Mouse (Mus musculus) ovary, adult 18-20 months (tissue): ENCODE data around the gene Fam83e.
A peak's percentile ranks its signal among the peaks of the same experiment; 100 is the strongest.

ENCODE experiments used
- DNase-seq: peaks from one replicate; pipeline ENCODE4 v3.0.0; 2022; ENCODE audit warnings: low spot score, mixed read lengths

Fam83e gene

DNA sequence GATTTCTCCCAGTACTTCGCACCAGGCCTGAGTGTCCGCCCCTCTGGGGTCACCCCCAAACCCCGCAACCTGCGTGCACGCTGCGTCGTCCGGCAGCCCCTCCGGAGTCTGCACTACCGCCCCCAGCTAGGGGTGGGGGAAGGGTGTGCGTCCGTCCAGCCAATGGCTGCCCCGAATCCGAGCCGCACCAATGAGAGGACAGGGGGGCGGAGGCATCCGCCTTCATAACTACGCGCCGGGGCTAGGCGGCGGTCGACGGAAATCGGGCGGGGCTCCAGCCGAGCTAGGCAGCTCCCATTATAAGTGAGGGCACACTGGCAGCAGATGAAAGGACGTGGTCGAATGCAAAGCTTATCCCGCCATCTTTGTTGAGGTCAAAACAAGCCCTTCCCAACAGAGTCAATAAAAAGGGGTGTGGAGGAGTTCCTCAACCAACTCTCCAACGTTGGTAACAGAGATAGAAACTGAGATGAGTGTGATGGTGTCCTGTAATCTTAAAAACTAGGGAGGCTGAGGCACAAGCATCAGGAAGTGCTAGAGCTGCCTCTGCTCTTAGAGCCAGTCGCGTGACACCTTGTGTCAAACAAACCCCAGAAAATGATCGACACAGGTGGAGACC, 5.8 kb upstream of the Fam83e start, which contains the start of gene Rpl18:
Rpl18 (plus strand) TSS at position 368 of the 619 bp plus-strand sequence.
- peak; percentile 98 for DNase-seq

- no peak for DNase-seq
Measured at GRCm38 (mm10) chr7:45715741-45716459, 5.1 kb upstream of the Fam83e start.

GRCm38 (mm10) chr7:45716460-45716857, 4.6 kb upstream of the Fam83e start:
- DNase-seq, result no peak

DNA sequence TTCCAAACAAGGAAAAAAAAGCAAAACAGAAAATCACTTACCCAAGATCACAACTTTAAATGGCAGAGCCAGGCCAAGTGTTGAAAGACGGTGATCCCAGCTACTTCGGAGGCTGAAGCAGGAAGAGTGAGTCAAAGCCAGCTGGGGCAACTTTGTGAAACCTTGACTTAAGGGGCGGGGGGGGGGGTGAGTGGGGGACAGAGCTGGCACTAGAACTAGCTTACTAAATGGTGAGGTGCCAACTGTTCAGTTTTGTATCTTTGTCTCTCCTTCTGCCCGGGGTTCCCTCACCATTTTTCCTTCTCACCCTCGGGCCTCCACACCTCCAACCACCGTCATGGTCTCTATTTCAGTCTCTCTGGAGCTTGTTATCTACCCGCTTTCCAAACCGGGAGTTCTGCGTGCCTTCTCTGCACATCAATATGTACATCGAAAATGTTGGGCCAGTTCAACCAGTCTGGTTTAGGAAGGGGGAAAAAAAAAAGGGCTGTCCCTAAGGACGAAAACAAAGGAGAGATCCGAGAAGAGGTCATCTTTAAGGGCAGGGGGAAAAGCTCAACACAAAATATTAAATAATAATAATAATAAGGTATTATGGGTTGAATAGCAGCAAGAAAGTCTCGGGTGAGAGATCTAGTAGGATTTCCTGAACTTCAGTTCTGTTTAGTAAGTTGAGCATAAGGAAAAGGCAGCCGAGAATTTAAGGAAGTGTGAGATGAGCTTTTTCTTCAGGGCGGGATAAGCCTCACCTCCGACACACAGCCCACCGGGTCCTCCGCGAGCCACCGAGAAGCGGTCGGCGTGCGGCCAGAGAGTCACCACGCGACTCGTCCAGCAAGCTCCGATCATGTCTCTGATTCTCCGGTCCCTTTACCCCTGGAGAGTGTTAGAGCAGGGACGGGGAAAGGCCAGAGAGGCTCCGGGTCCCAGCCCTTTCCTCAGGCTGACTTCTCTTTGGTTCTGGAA, 3.8 kb upstream of the Fam83e start:
- DNase-seq, result no peak

DNA sequence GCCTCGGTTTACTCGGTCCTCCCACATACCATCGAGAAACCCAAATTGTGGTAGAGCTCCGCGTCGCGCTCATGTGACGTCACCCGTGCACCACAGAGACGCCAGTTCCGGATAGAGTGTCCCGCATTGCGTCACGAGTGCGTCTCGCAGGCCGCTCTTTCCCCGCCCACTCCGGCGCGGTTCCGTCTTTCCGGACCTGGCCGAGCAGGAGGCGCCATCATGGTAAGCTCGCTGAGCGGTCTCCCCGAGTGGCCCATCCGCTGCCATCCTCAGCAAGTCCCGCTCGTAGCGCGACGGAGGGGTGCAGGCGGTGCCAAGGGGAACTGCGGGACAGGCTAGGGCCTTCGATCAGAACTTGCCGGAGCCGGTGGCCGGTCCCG, 3.1 kb upstream of the Fam83e start, which contains the start of gene Sphk2:
Sphk2 (minus strand) TSS at position 85 of the 380 bp plus-strand sequence.
- DNase-seq, result peak; percentile 97

- DNase-seq, result no peak
Measured at GRCm38 (mm10) chr7:45718331-45718730, 2.7 kb upstream of the Fam83e start.

- no peak for DNase-seq
Measured at GRCm38 (mm10) chr7:45719180-45719579, 1.8 kb upstream of the Fam83e start.

GRCm38 (mm10) chr7:45719738-45720412, 1.1 kb upstream of the Fam83e start:
- no peak for DNase-seq

DNA sequence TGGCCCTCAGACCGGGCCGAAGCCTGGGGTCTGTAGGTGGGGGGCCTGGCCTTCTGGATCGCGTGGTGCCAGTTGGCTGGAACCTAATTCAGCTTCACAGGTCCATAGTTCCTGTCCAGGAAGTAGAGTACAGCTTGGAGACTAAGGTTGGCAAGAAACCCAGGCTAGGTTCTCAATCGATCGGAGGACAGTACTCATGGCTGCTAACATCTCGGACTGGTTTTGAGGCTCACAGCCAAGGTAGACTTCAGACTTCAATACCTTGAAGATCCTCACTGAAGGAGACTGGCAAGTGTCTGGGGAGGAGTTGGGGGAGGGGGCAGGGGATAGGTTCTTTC, 191 bp downstream of the Fam83e start:
- DNase-seq, result no peak

DNA sequence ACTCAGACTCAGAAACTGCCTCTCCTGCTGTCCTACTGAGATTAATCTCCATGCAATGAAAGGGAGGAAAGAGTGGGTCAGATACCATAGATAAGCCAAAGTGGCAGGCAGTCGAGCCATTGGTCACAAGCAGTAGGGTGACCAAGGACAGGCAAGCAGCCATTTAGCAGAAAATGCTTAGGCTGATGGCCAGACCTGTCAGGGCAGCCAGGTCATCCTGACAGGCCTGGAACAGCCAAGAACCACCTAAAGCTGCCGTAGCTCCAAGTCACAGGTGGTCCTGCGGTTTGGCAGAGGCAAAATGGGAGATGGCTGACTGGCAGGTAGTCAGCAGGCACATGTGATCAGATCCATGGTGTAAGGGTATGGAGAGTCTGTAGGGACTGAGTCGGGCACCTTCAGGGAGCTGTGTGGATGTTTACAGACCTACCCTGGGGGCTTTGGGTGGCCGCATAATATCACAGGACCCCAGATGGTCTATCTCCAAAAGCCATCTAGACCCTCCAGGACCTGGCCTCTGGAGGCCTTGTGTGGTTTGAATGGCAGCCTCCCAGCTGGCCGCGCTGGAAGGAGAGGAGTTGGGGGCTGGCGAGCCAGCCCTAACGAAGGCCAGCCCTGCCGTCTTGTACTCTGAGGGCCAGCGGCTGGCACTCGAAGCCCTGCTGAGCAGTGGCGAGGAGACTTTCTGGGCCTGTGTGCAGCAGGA, 783 bp downstream of the Fam83e start:
- DNase-seq, result no peak

- no peak for DNase-seq
Measured at GRCm38 (mm10) chr7:45722348-45722713, 1.3 kb downstream of the Fam83e start.

GRCm38 (mm10) chr7:45723301-45723700, 2.3 kb downstream of the Fam83e start:
- DNase-seq, result no peak

DNA sequence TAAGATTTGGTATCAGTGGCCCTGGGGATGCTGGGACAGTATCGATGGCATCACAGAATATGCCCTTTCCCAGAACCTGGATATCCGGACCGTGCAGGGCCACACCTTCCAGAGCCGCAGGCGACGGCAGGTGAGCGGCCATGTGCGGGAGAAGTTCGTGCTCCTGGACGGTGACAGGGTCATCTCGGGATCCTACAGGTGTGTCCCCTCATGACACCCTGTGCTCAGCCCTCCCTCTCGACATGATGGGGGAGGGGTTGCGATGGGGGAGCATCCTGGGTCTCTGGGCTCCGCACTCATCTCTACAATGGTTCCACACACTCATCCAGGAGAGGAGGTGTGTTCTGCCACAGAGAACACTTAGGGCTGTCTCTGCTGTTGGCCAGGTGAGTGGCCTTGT, 2.8 kb downstream of the Fam83e start:
- no peak for DNase-seq

DNA sequence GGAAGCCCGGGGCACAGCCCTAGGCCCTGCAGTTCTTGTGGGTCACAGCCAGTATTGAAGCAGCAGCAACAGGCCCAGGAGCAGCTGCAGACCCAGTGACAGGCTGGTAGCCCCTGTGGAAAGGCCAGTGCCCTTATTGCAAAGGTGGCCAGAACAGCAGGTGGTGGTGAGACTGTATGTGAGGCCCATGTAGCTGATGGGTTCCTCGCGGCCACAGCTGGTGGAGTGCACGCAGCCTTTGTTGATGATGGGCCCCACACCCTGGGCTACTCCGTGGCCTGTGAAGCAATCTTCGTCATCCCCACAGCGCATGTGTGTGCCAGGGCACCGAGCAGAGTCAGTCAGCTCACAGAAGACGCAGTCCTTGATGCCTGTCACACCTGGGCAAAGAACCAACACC, 4.1 kb downstream of the Fam83e start:
- DNase-seq, result no peak

- DNase-seq, result no peak
Measured at GRCm38 (mm10) chr7:45725713-45726112, 4.7 kb downstream of the Fam83e start, which contains the start of gene Spaca4. TSS of gene Spaca4 (minus strand) at chr7:45725813.

DNA sequence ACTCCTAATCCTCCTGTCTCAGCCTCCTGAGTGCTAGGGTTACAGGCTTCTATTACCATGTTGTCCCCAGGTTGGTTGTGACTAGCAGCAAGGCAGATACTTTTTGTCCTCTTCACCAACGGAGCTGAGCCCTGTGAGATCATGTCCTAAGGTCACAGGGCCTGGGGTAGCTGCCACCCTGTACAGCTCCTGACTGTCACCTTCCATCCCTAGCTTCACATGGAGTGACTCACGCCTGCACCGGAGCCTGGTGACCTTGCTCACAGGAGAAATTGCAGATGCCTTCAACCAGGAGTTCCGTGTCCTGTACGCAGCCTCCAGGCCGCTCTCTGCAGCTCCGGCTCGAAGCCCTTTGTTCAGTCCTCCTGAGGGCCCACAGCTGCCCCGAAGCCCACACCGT, 5.4 kb downstream of the Fam83e start:
- DNase-seq, result no peak

DNA sequence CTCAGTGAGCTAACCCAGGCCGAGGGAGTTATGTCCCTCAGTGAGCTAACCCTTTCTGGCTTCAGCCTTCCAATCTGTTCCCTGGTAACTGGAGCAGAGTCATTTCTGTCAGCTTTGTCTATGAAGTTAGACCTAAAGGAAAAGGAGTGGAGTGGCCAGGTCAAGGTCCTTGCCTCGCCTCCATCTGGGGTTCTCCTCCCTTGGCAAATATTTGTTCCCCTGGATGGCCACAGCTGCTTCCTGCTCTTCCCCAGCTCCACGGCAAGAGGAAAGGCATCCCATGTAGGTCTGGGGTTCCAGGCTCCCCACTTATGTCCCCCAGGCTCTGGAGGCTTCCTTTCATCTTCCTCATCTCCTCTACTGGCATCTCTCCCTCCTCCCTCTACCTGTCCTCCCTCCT, 6.6 kb downstream of the Fam83e start:
- DNase-seq, result no peak

DNA sequence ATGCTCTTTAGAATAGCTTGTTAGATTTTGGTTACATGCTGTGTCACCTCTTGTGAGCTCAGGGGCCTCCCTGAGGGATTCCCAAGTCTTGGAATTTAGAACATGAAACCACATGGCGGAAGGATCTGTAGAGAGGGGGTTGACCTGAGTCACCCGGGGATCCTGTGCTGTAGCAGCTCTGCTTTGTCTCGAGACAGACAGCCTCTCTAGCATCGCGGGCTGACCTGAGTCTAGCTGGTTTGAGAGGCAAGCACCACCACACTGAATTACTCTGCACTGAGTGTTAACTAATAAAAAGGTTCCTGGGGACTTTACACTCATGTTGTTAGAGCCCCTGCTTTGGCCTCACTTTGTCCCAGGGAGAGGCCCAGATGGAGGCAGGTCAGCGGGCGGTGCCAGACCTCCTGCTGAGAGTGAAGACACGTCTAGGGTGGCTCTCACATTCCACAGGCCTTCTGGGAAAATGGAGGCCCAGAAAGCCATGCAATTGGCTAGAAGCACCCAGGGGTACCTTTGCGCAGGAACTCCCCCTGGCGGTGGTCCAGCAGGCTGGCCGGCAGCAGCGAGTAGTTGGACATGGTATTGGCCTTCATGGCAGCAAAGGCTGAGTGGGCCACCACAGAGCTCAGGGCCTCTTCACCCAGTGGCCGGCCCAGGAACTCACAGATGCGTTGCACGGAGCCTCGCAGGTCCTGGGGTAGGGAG, 9.9 kb downstream of the Fam83e start:
- no peak for DNase-seq

DNA sequence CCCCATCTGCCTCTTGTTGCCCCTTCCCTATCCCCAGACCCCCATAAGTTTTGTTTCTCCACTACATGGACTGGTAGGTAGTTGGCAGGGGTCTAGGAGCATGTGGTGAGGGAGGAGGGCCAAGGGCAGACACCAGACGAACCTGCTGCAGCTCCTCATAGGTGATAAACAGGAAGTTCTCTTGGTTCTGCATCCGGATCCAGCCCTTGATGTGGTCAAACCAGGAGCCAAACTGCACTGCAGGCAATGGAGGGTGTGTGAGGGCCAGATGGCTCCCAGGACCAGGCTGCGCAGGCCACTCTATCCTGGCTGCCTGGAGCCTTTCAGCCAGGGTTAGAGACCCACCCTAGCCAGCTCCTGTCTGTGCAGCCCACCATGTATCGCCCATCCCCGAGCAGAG, 12.5 kb downstream of the Fam83e start:
- no peak for DNase-seq

- DNase-seq, result peak; percentile 56
Measured at GRCm38 (mm10) chr7:45739162-45739763, 18.3 kb downstream of the Fam83e start.
